Mouse (Mus musculus) gastrocnemius, adult 18-20 months (tissue): ENCODE measurements at regions not wholly inside any gene's neighbourhood (a gene's known extent, or its start where the extent isn't known, plus 50 kb on each side); places are given as distances from the start of the nearest gene placed in this dataset.

Experiments
- DNase-seq: peaks from one replicate; pipeline ENCODE4 v3.0.0; 2021; ENCODE audit warnings: low spot score

GRCm38 (mm10) chr15:25525337-25525736 is 97.0 kb upstream of the Myo10 start:
- no peak for DNase-seq

- DNase-seq = peak; percentile 24
These were observed 85.6 kb upstream of the Myo10 start for GRCm38 (mm10) chr15:25536451-25537334.

GRCm38 (mm10) chr15:25539344-25540176 is 82.8 kb upstream of the Myo10 start:
- no peak for DNase-seq

DNA sequence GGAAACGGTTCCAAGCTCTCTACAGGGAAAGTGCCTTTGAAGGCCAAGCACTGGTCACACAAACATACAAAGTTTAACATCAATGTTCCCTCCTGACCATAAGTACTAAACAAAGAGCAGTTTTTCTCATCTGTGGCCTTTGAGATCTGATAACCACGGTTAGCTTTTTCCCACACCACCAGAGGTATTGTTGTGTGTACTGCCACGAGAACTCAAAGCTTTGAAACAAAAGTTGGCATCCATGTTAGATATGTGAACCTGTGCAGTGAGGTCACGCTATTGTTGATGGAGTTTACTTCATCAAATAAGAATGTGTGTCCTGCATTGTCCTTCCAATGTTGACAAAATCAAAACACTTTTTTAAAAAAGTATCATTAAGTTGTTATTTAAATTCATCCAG is 79.9 kb upstream of the Myo10 start:
- DNase-seq = no peak

- DNase-seq = no peak
These were observed 76.1 kb upstream of the Myo10 start for GRCm38 (mm10) chr15:25546185-25546584.

GRCm38 (mm10) chr15:25550269-25551054 is 71.9 kb upstream of the Myo10 start:
- no peak for DNase-seq

DNA sequence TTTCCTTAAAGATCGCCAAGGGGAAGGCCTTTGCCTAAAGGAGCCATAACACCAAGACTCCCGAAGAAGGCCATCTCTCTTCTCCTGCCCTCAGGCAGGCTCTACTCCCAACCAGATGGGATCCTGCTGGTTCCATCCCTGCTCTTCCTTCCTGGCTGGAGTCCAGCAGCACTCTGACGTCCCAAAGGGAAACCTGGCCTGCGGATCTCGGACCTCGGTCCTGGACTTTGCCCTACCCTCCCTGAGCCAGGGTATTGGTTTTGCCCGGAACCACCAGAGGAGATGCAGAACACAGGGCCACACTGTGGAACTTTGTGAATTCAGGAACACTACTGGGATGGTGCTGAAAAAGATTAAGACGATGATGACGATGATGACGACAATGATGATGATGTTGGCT is 67.4 kb upstream of the Myo10 start:
- DNase-seq = no peak

DNA sequence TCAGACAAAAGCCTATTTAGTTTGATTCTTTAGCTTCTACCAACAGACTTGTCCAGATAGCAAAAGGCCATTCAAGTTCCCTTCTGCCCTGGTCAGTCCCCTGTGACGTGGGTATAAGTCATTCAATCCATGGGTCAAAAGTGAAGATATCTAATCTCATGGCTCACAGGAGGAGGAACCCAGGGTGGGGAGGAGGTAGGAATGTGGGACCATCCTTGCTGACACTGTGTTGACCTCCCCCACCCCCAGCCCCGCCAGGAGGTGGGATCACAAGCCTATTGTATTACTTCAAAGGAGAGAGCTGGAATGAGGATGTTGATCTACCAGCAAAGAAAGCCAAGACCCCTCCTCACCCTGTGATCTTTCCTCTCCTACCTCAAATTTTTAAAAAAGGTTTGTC is 66.5 kb upstream of the Myo10 start:
- DNase-seq = no peak

DNA sequence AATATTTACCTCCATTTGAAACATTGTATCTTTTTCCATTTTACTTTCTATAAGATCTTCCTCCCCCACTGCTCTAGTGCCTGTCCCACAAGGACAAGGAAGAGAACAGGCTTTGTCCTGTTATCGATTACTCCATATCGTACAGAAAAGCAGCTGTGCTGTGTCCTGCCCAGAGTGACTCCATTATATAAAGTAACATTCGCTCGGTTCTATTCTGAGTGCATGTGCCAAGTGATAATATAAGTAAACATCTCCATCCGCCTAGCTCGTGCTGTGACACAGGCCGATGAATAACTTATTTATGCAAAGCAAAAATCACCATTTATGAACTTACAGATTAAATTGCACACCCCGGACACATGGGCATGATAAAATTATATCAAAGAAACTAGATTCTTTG is 64.8 kb upstream of the Myo10 start:
- DNase-seq = no peak

GRCm38 (mm10) chr15:25558240-25558639 is 64.1 kb upstream of the Myo10 start:
- no peak for DNase-seq

DNA sequence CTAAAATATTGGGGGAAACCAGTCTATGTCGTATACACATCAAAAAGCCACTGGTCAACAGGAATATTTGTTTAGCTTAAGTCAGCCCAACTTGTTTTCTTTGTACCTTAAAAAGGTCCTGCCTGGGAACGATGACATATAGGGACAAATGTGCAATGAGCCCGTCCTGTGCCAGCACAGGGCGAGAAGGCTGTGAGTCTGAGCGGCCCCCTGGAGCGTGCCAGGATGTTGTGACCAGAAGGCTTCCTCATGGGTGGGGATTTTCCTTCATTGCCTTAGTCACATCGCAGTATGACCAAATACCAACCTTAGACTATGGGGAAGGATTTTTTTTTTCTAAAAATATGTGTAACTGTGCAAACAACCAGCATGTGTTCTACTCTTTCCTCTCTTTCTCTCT is 58.7 kb upstream of the Myo10 start:
- DNase-seq = no peak

GRCm38 (mm10) chr15:25572495-25572894 is 49.8 kb upstream of the Myo10 start:
- no peak for DNase-seq
